Mouse (Mus musculus): ENCODE results near the gene Cnr2. TPM values are rescaled to one million over a fixed set of nuclear protein-coding genes. Genes with fewer than 3 reads are reported as not detected.
A peak's percentile ranks its signal among the peaks of the same experiment; 100 is the strongest.

Cnr2 gene
- polyA plus RNA-seq, 1 experiment from 2014 or later = 0.08 TPM

DNA sequence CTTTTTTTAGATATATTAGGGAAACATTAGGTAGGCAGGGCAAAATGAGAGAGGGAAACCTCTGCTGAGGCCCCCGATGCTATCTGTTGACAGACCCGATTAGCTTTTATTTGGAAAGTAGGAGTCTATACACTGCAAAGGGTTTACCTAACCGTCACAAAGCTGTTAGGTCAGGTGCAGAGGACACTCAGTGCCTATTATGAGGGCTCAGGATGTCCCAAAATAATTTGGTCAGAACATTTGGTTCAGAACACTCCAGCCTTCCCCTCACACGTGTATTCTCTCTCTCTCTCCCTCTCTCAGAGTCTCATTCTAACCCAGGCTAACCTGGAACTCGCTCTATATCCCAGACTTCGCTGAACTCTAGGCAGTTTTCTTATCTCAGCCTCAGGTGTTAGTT, 13.2 kb upstream of the Cnr2 start:
- Histone ChIP-seq H3K27me3 (ENCODE audit: control insufficient read depth, insufficient read depth, low read length) (no peaks in the 10 kb centered on the region), H3K9ac (ENCODE audit: low read depth, low read length) (no peak overlapping the region), H3K9me3 (ENCODE audit: control insufficient read depth, low read length) (no peaks in the 10 kb centered on the region), H3K4me1 (replicated peaks; ENCODE audit: control insufficient read depth, insufficient read depth, low read length) (0 out of 2 replicates have a peak, but pooled peaks cover 2% of the 10 kb centered on the region), H3K36me3 (ENCODE audit: control insufficient read depth, insufficient read depth, low read length) (no peaks in the 10 kb centered on the region), H3K4me3 (ENCODE audit: low read depth, low read length) (no peak overlapping the region), H3K27ac (ENCODE audit: low read depth, low read length) (no peak overlapping the region), H3K4me2 (replicated peaks; ENCODE audit: low read depth, low read length) (no peak overlapping the region)
- DNase-seq (ENCODE audit: low spot score) (no peak), ATAC-seq (ENCODE audit: low FRiP score) (no peak)
- 84% methylated on average over 6 of the region's 6 CpGs for WGBS

DNA sequence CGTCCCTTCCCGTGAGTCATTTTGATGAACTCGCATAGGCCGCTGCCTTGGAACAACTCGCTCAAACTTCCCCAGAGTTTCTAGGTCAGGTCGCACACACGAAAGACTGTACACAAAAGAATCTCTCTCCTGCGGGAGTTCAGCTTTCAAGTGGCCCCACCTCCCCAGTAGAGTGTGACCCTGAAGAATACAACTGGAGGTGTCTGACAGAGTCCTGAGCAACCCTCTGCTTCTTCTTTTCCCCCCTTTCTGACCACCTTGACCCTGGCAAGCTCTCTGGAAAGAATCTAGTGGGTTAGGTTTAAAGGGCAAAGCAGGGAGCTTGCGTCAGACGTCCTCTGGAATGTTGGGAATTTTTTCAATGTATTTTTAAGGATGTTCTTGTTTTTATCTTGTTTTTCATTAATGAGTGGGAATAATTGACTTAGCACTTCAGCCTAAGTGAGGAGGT, 11.8 kb upstream of the Cnr2 start:
- Histone ChIP-seq H3K9ac (ENCODE audit: low read depth, low read length) (no peak overlapping the region), H3K9me3 (ENCODE audit: control insufficient read depth, low read length) (no peaks in the 10 kb centered on the region), H3K4me2 (replicated peaks; ENCODE audit: low read depth, low read length) (no peak overlapping the region), H3K27me3 (ENCODE audit: control insufficient read depth, insufficient read depth, low read length) (no peaks in the 10 kb centered on the region), H3K27ac (ENCODE audit: low read depth, low read length) (no peak overlapping the region), H3K4me1 (replicated peaks; ENCODE audit: control insufficient read depth, insufficient read depth, low read length) (0 out of 2 replicates have a peak, but pooled peaks cover 2% of the 10 kb centered on the region), H3K4me3 (ENCODE audit: low read depth, low read length) (no peak overlapping the region), H3K36me3 (ENCODE audit: control insufficient read depth, insufficient read depth, low read length) (no peaks in the 10 kb centered on the region)
- 43% methylated on average over 10 of the region's 10 CpGs for WGBS
- DNase-seq (ENCODE audit: low spot score) (no peak), ATAC-seq (ENCODE audit: low FRiP score) (no peak)

DNA sequence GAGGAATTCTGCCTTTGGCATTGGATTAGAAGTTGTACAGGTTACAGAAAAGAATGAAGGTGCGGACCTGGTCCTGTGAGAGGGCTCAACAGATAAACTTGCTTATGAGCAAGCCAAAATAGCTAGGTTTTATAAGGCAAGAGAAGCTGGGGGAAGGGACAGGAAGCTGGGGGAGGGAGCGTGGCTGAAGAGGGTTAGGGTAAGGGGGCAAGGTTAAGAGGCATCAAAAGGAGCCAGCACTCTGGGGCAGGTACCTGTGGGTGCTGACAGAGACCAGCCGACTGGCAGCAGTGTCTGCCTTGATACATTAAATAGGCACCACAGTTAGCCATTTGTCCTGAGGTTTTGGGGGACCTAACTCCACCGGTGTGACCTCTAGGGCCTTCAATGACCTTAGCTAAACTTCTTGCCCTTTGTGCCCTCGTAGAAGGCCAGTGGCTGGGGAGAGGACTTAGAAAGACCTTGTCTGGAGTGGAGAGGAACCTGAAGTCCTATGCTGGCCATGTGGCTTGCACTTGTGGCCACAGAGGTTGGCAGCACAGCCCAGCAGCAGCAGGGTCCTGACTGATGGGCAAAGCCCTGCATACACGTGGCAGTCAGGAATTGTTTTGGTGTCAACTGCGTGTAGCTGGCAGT, 11.2 kb upstream of the Cnr2 start:
- Histone ChIP-seq H3K4me2 (replicated peaks; ENCODE audit: low read depth, low read length) (no peak overlapping the region), H3K36me3 (ENCODE audit: control insufficient read depth, insufficient read depth, low read length) (no peaks in the 10 kb centered on the region), H3K4me1 (replicated peaks; ENCODE audit: control insufficient read depth, insufficient read depth, low read length) (0 out of 2 replicates have a peak, but pooled peaks cover 2% of the 10 kb centered on the region), H3K9me3 (ENCODE audit: control insufficient read depth, low read length) (no peaks in the 10 kb centered on the region), H3K27ac (ENCODE audit: low read depth, low read length) (no peak overlapping the region), H3K27me3 (ENCODE audit: control insufficient read depth, insufficient read depth, low read length) (no peaks in the 10 kb centered on the region), H3K4me3 (ENCODE audit: low read depth, low read length) (no peak overlapping the region), H3K9ac (ENCODE audit: low read depth, low read length) (no peak overlapping the region)
- ATAC-seq (ENCODE audit: low FRiP score) (no peak), DNase-seq (ENCODE audit: low spot score) (no peak)
- 58% methylated on average over 7 of the region's 7 CpGs for WGBS

DNA sequence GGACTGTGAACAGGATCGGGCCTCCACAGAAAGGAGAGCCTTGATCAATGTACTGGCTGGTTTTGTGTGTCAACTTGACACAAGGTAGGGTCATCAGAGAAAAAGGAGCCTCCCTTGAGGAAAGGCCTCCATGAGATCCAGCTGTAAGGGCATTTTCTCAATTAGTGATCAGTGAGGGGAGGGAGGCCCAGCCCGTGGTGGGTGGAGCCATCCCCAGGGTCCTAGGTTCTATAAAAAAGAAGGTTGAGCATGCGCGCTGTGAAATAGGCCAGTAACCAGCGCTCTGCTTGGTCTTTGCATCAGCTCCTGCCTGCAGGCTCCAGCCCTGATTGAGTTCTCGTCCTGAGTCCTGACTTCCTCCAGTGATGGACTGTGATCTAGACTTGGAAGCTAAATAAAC, 10.7 kb upstream of the Cnr2 start:
- H3K36me3 ChIP-seq (ENCODE audit: control insufficient read depth, insufficient read depth, low read length) = no peaks in the 10 kb centered on the region
- WGBS = 47% methylated on average over 6 of the region's 6 CpGs
- DNase-seq (ENCODE audit: low spot score) (no peak), ATAC-seq (ENCODE audit: low FRiP score) (no peak)
- H3K9ac ChIP-seq (ENCODE audit: low read depth, low read length) = no peak overlapping the region
- no peak overlapping the region for H3K4me2 ChIP-seq (replicated peaks; ENCODE audit: low read depth, low read length)
- H3K9me3 ChIP-seq (ENCODE audit: control insufficient read depth, low read length) = no peaks in the 10 kb centered on the region
- H3K4me3 ChIP-seq (ENCODE audit: low read depth, low read length) = no peak overlapping the region
- no peak overlapping the region for H3K27ac ChIP-seq (ENCODE audit: low read depth, low read length)
- H3K27me3 ChIP-seq (ENCODE audit: control insufficient read depth, insufficient read depth, low read length) = no peaks in the 10 kb centered on the region
- 0 out of 2 replicates have a peak, but pooled peaks cover 2% of the 10 kb centered on the region for H3K4me1 ChIP-seq (replicated peaks; ENCODE audit: control insufficient read depth, insufficient read depth, low read length)

DNA sequence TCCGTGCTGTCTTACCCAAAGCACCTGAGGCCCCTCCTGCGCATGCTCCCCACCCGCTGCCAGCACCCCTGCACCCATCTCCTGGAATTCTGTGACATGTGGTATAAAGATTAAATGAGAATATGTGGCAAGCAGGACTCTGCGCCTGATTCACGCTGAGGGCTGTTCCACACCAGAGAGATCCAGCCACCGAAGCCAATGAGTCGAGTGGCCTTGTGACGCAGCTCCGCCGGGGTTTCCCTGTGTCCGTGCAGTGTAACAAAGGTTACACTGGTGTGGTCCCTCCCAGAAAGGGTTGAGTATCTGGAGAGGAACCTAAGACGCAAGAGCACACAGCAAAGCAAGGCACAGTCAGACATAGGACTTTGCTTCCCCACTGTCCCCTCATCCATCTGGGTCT, 9.5 kb upstream of the Cnr2 start:
- Histone ChIP-seq H3K27me3 (ENCODE audit: control insufficient read depth, insufficient read depth, low read length) (no peaks in the 10 kb centered on the region), H3K4me3 (ENCODE audit: low read depth, low read length) (no peak overlapping the region), H3K9me3 (ENCODE audit: control insufficient read depth, low read length) (no peaks in the 10 kb centered on the region), H3K4me2 (replicated peaks; ENCODE audit: low read depth, low read length) (no peak overlapping the region), H3K4me1 (replicated peaks; ENCODE audit: control insufficient read depth, insufficient read depth, low read length) (0 out of 2 replicates have a peak, but pooled peaks cover 2% of the 10 kb centered on the region), H3K27ac (ENCODE audit: low read depth, low read length) (no peak overlapping the region), H3K9ac (ENCODE audit: low read depth, low read length) (no peak overlapping the region), H3K36me3 (ENCODE audit: control insufficient read depth, insufficient read depth, low read length) (no peaks in the 10 kb centered on the region)
- no peak for ATAC-seq (ENCODE audit: low FRiP score)
- no peak for DNase-seq (ENCODE audit: low spot score)
- 92% methylated on average over 12 of the region's 12 CpGs for WGBS

DNA sequence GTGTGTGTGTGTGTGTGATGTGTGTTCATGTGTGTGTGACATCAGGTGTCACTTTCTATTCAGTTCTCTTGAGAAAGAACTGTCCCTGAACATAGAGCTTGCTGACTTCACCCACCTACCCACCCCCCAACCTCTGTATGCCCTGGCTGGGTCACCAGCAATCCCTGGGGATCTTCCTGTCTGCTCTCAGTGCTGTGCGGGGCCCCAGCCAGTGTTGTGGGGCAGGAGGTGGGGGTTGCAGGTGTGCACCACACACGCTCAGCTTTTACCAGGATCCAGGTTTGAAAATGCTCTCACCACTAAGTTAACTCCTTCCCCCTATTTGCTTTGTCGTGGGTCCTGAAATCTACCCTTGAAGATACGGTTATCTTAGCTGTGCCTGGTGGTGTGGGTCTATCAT, 9.0 kb upstream of the Cnr2 start:
- 80% methylated on average over 4 of the region's 4 CpGs for WGBS
- no peaks in the 10 kb centered on the region for H3K36me3 ChIP-seq (ENCODE audit: control insufficient read depth, insufficient read depth, low read length)

DNA sequence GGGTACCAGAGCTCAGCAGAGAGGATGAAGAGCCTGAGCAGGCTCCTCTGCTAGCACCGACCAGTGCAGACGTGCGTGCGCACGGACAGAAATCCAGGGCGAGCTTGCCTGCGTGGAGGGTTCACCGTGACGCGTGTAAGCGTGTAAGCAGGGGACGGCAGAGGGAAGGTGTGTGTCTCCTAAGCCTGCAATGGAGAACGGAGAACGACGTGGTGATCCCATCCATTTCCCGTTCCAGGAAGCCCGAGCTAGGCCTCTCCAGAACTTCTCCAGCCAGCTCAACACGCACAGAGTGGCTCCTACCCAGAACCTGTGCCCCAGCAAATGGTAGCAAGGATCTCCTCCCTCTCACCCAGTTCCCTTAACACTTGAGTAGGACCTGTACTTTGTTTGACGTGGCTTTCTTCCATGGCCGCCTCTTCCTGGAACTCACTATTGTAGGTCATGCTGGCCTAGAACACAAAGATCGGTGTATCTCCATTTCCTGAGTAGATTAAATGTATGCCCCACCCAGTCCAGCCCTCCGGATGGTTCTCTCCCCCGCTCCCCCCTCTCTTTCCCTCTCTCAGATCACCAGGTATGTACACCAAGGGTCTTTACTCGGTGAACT, 6.6 kb upstream of the Cnr2 start:
- no peaks in the 10 kb centered on the region for H3K9me3 ChIP-seq (ENCODE audit: control insufficient read depth, low read length)
- WGBS = 89% methylated on average over 24 of the region's 24 CpGs

More for the DNA sequence above, 9.0 kb upstream of the Cnr2 start:
- Histone ChIP-seq H3K27me3 (ENCODE audit: control insufficient read depth, insufficient read depth, low read length) (no peaks in the 10 kb centered on the region), H3K4me3 (ENCODE audit: low read depth, low read length) (no peak overlapping the region), H3K9me3 (ENCODE audit: control insufficient read depth, low read length) (no peaks in the 10 kb centered on the region), H3K9ac (ENCODE audit: low read depth, low read length) (no peak overlapping the region), H3K4me1 (replicated peaks; ENCODE audit: control insufficient read depth, insufficient read depth, low read length) (0 out of 2 replicates have a peak, but pooled peaks cover 2% of the 10 kb centered on the region), H3K27ac (ENCODE audit: low read depth, low read length) (no peak overlapping the region), H3K4me2 (replicated peaks; ENCODE audit: low read depth, low read length) (no peak overlapping the region)
- ATAC-seq (ENCODE audit: low FRiP score) (no peak), DNase-seq (ENCODE audit: low spot score) (no peak)

DNA sequence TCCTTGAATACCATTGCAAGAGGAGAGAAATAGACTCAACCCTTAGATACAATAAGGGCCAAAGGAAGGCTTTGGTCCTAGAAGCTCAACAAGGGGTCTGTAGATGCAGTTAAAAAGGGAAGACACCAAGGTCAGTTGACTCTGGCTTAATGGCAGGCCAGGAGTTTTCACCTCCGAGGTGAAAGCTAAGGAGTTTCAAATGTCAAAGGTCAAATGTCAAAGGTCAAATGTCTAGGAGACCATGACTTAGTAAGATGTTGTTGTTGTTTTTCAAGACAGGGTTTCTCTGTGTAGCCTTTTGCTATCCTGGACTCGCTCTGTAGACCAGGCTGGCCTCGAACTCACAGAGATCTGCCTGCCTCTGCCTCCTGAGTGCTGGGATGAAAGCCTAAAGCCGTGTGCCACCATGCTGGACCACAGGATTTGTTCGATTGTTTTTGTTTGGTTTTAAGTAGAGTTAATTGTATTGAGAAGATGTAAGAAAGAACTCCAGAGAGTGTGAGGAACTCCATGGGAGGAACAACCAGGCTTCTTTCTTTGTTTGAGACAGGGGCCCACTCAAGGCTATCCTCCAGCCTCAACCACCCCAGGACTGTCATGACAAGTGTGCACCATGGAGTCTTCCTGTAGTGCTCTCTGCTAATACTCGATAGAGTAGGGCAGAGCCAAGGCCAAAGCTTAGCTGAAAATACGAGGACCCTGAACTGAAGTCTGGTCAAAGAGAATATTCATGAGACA, 5.9 kb upstream of the Cnr2 start:
- Histone ChIP-seq H3K4me1 (replicated peaks; ENCODE audit: control insufficient read depth, insufficient read depth, low read length) (no peaks in the 10 kb centered on the region), H3K36me3 (ENCODE audit: control insufficient read depth, insufficient read depth, low read length) (no peaks in the 10 kb centered on the region), H3K9ac (ENCODE audit: low read depth, low read length) (no peak overlapping the region), H3K4me2 (replicated peaks; ENCODE audit: low read depth, low read length) (no peak overlapping the region), H3K27ac (ENCODE audit: low read depth, low read length) (no peak overlapping the region), H3K4me3 (ENCODE audit: low read depth, low read length) (no peak overlapping the region), H3K9me3 (ENCODE audit: control insufficient read depth, low read length) (no peaks in the 10 kb centered on the region), H3K27me3 (ENCODE audit: control insufficient read depth, insufficient read depth, low read length) (no peaks in the 10 kb centered on the region)
- WGBS = 80% methylated on average over 7 of the region's 7 CpGs
- DNase-seq (ENCODE audit: low spot score) (peak; percentile 27), ATAC-seq (ENCODE audit: low FRiP score) (no peak)

More for the DNA sequence above, 6.6 kb upstream of the Cnr2 start:
- no peaks in the 10 kb centered on the region for H3K36me3 ChIP-seq (ENCODE audit: control insufficient read depth, insufficient read depth, low read length)
- no peak overlapping the region for H3K9ac ChIP-seq (ENCODE audit: low read depth, low read length)
- H3K4me2 ChIP-seq (replicated peaks; ENCODE audit: low read depth, low read length) = no peak overlapping the region
- no peaks in the 10 kb centered on the region for H3K27me3 ChIP-seq (ENCODE audit: control insufficient read depth, insufficient read depth, low read length)
- ATAC-seq (ENCODE audit: low FRiP score) = no peak
- H3K4me1 ChIP-seq (replicated peaks; ENCODE audit: control insufficient read depth, insufficient read depth, low read length) = no peaks in the 10 kb centered on the region
- H3K4me3 ChIP-seq (ENCODE audit: low read depth, low read length) = no peak overlapping the region
- H3K27ac ChIP-seq (ENCODE audit: low read depth, low read length) = no peak overlapping the region
- DNase-seq (ENCODE audit: low spot score) = no peak

Data from hindbrain, embryonic 11.5 days (tissue).